Mouse (Mus musculus) ovary, postnatal 14 days (tissue): ENCODE measurements at regions not wholly inside any gene's neighbourhood (a gene's known extent, or its start where the extent isn't known, plus 50 kb on each side); places are given as distances from the start of the nearest gene placed in this dataset.

Experiments
- DNase-seq: peaks from one replicate; pipeline ENCODE4 v3.0.0; 2022; ENCODE audit warnings: low spot score

DNA sequence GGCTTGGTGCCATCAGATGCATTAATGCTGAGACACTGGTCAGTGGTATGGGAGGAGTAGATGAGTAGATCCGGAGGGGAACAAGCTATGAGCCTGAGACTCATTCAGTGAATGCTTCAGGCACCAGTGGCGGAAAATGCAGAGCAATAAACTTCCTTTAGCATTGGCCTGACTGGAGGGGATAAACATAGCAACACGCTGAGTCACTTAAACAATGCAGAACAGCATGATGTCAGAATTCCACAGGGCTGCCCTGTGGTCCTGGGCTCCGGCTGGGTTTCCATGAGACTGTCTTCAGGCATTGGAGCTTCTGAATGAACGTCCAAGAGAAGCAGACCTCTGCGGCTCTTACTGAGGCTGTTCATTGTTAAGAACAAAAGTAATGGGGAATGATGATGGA is 145.4 kb upstream of the Gm10181 start:
- DNase-seq, result no peak

DNA sequence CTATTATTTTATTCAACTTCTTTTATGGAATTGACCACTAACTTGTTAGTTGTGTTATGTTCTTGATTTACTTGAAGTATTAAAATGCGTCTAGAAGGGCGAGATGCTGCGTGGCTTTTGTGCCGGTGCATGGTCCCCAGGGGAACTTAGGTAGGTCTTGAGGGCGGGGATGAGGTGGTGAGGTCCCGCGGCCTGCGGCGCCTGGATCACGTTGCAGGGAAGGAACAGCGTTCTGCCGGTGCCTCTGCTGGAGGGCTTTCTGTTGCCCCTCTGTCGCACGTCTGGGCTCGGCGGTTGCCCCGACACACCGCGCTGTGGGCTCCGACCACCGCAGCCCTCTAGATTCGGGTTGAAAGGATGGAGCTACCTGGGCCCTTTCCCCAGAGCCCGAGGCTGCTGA is 136.7 kb upstream of the Gm10181 start:
- no peak for DNase-seq

DNA sequence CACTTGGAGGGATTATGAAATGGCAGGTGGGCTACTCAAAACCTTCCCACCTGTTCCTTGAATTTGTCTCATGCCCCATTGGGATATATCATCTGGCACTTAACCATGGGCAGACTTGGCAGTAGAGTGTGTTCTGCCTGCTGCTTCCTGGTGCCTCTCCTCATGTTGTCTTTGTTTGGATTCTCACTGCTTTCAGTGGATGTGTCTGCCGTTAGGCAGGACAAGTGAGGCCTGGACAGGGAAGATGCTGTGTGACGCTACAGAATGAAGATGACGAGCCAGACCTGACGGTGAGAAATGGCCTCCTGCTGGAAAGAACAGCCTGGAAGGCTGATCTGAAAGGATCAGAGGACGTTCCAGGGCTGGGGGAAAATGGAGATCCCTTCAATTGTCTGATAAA is 133.6 kb upstream of the Gm10181 start:
- DNase-seq, result no peak

DNA sequence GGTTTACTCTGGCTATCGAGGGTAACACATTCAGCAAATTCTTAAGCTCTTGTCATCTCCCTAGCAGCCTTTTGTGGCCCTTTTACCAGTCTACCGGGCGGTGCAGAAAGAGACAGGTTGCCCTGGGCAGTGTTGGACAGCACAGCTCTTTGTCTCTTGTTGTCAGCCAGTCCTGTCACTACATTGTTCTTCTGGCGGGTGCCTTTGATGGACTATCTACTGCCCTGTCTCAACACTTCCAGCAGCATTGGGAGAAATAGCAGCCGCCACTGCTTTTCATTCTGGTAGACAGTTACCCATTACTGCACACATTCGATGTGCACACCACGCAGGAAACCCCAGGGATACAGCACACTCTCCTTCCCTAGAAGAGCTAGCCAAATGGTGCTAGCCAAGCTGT is 132.7 kb upstream of the Gm10181 start:
- DNase-seq, result no peak

DNA sequence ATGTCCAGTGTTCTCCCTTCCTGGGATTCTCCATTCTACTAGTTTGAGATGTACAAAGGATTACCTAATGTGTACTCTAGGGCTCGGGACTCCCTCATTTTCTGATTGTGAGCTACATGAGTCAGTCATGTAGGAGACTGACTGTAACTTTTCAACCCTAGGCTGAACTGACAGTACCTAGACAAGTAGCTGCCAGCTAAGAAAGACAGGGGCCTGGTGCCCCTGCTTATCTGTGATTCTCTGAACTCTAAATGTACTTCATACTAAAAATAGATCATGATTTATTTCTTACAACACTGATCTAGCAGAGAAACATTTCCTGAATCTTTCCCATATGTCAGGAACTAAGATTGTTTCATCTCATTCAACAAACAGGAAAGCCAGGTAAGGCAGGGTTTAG is 125.9 kb upstream of the Gm10181 start:
- no peak for DNase-seq

DNA sequence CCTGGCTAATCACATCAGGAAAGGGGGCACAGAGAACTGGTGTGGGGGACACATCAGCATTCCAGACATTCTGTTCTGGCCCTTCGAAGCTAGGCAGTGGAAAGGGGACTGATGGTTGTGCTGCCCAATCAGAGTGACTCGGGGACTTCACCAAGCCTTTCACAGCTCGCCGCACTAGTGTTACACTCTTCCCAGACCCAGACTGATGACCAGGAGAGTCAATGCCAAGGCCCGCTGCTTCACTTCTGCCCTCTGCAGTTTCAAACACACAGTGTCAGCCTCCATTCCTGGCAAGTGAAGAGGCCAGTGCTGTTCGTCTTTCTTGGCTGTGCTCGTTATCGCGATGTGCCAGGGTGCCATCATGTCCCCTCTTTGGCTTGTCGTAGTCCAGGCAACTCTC is 121.7 kb upstream of the Gm10181 start:
- DNase-seq, result no peak

DNA sequence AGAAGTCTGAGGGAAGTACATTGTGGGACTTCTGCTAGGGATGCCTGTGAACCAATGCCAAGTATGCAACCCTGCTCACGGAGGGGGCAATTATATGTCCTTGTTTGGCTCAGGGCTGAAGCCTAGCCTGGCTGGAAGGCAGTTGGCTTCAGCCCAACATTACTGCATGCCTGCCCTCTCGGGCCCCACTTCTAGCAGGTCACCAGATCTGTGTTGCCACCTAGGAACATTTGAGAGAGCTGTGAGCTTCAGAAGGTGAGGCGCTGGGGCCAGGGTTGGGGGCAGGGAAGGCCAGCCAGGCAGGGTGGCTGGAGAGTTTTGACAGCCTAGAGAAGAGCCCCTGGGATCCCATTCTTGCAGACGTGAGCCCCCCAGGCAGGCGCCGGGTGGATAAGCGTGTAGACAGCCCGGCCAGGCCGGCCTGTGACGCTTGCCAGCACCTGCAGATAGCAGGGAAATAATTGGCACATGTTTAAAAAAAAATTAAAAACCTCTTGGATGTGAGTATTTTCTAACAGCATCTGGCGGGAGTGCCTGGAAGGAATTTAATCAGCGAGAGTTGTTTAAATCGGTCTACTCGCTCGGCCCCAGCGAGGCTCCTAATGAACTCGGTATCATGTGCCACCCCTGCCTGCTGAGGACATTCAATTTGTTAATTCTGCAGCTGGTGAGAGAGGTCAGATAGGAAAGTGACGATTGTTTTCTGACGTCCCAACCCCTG is 115.0 kb upstream of the Gm10181 start:
- DNase-seq, result peak; percentile 13

DNA sequence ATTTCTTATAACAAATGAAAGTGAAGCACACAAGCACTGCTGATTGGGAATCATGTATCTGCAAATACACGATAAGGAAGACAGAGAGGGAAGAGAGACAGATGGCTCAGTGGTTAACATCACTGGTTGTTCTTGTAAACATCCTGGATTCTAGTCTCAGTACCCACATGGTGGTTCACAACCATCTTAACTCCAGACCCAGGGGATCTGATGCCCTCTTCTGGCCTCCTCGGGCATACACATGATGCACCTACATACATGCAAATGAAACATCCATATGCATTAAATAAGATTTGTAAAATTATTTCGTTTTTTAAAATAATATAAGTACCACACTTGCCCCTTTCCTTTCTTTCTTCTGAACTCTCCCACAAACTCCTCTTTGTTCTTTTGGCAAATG is 106.4 kb upstream of the Gm10181 start:
- no peak for DNase-seq

DNA sequence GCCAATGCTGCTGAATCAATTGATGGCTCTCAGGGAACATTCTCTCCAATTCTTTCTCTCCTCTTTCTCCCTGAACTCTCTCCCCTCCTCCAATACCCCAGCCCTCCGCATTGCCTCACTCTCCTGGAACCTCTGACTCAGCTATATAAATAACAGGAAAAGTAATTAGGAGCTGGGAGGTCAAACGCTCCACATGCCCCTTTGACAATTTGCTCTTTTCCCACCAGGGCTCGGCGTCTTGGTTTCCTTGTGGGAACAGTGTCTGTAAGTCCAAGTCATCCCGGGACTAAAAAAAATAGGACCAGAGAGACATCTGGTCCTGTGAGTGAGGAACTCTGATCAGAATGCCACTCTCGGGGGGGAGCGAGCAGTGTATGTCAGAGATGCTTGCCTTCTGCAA is 94.7 kb upstream of the Gm10181 start:
- no peak for DNase-seq

DNA sequence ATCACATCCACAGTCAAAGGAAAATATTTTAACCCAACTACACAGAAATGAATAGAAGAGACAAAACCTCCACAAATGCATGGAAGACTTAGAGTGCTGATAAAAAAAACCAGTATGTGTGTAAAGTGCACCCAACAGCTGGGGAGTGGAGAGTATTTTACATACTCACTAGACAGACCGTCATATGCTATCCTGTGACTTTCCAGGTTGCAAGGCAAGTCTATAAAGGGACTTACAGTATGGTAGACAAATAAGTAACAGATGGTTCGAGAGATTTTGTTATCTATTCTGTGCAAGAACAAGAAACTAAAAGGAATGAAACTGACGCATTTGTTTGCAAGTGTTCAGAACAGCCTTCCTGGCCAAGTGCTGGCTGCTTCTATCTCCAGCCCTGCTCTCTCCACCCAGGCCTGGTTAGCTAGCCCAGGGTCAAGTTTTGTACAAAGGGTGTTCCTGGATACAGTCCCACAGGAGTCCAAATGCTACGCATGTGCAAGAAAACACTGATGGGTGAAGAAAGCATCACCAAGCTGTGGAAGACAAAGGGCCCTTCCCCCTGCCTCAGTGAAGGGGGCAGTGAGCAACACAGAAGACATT is 68.0 kb upstream of the Gm10181 start:
- no peak for DNase-seq

DNA sequence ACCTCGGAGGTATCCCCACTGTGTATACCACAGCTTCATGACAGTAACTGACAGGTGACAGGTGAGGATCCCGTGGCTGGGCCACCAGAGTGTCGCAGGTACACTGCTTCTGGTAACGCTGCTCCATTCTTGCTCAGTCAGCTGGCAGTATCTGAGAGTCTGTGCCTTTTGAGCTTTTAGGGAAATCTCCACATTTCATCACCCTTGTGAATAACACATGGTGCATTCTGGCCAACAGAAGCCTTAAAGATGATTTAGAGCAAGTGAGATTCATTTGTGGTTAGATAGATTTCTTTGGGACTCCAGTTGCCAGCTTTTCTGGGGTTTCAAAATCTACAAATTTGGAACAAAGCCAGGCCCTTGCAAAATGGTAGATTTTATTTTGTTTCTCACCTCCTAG is 66.8 kb upstream of the Gm10181 start:
- DNase-seq, result no peak

DNA sequence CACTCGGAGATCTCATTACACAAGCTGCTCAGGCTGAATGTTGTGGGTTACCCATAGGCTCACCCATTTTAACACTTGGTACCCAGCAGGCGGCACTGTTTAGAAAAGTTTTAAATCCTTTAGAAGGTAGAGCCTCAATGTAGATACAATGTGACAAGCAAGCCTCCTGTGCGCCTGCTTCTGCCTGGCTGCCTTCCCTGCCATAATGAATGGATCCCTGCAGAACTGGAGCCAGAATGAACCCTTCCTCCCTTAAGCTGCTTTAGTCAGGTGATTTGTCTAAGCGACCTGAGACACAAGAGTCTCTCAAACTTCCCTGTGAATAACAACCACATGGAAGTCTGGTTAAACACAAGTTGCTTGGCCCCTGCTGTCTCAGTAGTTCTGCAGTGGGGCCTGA is 64.7 kb upstream of the Gm10181 start:
- no peak for DNase-seq

DNA sequence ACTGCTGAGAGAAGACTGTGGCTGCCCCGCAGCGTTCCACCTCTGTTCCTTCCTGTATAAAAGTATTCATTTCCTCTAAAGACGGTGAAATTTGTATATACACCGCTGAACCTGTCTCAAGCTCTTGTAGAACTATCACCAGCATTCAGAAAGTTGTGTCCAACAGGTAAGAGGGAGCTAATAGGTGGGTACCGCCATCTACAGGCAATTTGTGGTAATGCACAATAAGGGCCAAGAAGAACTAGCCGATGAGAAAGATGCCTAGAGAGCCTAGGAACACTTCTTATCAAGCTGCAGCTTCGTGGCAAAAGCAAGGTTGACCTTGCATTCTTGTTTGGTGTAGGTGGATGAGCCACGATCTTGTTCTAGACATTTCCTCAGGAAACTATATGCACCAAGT is 61.6 kb upstream of the Gm10181 start:
- peak; percentile 57 for DNase-seq

DNA sequence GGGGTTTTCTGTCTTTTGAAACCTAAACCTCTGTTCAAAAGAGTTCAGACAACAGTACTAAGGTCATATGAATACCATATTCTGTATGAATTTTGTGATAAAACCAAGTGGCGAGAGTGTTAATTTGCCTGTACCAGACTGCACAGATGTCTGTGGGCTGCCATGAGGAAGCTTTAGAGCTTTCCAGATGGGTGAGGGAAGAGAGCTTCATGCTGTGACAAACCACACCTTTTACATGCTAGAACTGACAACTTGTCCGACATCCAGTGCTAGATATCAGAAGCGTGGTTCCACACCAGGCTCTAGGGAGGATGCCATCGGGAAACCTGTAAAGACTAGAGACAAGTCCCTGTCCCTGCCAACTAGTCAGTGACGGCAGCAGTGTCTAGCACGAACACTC is 60.9 kb upstream of the Gm10181 start:
- DNase-seq, result no peak

DNA sequence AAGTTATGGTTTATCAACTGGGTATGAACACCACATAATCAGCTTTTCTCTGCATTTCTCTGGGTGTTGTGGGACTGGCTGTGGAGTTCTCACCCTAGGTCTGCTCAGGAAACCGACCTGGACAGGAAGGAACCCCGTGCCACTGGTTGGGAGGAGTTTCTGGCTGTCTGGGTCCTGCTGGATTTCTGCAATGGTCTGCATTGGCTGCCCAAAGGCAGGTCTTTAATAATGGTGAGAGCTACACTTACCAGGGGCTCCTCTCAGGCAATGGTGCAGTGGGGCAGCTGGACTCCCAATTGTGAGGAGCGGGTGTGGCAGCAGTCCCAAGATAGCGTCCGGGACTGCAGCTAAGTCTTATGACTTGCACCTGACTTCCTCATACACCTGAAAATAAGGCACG is 57.8 kb upstream of the Gm10181 start:
- no peak for DNase-seq
